Mouse (Mus musculus) c-Kit-positive CD71-negative TER-119-negative erythroid progenitor cells, embryonic 14.5 days (primary cell): Measurements from ENCODE around the gene Gprin1.

Experiments used
- DNase-seq: peaks from one replicate; pipeline ENCODE4 v3.0.0-alpha.2; 2013; ENCODE audit warnings: low read depth

The Gprin1 gene

DNA sequence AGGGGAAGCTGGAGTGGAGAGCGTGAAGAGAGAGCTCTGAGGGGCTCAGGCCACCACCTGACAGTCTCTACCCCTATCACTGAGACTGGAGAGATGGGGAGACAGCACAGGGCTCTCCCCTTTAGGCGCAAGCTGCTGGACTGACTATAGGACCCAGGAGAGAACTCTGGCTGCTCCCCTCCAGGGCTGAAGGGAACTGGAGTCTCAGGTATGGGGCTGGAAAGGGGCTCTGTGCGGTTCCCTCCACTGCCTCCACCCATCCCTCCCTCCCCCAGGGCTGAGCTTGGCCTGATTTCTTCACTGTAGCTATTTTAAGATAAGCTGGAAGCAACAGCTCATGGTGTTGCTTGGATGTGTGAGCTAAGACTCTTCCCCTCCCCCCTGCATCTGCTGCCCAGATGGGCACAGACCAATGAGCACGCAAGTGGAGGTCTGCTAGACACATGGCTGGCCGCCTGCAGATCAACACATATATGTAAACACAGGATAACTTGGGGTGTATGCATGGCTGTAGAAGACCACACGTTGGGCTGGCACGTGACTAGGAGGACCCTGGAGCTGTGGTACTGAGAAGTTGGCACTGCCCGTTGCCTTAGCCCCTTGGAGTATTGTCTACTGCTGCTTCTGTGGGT is 10.6 kb upstream of the Gprin1 start:
- no peak for DNase-seq

GRCm38 (mm10) chr13:54759496-54759895 is 9.8 kb upstream of the Gprin1 start:
- DNase-seq = no peak

DNA sequence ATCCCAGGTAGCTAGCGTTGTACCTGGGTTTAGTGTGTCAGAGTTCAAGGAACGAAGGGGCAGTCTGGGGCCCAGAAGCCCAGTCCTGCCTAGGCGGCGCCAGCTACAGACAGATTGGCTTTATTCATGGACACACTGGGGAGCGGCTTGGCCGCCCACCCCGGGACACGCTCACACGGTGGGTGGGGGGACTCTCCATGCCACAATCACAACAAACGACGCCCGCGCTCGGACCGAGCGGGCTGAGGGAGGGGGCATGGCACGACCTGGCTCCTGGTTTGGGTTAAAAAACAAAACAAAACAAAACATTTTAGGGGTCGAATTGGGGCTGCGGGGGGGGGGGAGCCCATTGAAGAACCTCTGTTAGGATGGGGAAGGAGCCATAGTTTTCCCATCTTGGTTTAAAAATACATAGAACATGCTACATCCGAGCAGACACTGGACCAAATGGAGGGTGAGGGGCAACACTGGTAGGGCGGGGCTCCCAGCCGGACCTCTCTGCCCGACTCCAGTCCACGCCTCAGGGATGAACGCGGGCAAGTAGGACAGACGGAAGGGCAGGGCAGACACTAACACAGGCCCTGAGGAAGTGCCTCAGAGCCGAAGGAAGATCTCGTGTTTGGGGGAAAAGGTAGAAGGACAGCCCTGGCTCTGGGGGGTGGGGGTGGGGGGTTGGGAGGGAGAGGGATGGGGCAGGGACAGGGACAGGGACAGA is 9.2 kb upstream of the Gprin1 start:
- DNase-seq = no peak

GRCm38 (mm10) chr13:54758045-54758755 is 8.5 kb upstream of the Gprin1 start:
- peak; percentile 72 for DNase-seq

- DNase-seq = no peak
Observed at GRCm38 (mm10) chr13:54757093-54757830, 7.6 kb upstream of the Gprin1 start.

DNA sequence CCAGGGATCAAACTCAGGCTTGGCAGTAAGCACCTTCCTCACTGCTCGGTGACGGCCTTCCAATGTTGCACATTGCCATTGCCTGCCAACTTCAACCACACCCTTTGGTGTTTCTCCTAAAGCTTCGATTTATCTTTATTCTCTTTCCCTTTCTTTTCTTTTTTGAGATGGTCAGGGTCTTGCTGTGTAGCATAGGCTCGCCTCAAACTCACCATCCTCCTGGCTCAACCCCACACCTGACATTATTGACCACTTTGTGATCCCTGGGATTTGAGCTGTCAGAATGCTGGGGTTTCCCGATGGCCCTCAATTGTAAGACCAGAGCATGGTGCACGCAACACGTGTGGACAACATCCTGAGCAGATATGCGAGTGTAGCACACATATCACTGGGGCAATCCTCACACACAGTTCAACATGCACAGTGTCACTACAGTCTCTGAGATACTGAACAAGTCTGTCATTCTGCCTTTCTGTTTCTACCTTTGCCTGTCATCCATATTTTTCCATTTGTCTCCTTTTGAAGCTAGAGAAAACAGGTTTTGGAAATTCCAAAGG is 6.6 kb upstream of the Gprin1 start:
- no peak for DNase-seq

DNA sequence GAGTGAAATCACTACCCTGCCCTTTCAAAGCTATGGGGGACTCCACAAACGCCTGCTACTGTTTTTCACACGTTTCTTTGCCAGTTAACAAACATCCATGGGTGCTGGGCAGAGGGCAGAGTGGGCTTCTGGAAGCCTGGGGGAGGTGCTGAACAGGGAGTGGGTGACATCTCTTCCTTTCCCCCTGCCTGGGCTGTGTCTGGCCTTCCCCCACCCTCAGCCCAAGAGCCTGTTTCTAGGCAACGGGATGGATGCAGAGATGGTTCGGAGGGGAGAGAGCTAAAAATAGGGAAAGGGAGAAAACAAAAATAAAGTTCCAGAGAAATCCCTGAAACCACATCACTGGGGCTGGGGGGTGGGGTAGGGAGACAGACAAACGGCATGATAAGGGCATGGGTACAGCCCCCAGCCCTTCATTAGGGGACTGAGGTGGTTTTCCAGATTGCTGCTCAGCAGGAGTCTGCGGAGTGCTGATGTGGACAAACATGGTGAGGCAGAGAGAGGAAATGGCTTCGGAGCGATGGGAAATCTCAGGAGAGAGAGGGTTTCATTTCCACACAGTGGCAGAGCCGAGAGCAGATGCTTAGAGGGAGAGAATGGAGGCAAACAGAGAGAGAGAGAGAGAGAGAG is 5.6 kb upstream of the Gprin1 start:
- DNase-seq = no peak

DNA sequence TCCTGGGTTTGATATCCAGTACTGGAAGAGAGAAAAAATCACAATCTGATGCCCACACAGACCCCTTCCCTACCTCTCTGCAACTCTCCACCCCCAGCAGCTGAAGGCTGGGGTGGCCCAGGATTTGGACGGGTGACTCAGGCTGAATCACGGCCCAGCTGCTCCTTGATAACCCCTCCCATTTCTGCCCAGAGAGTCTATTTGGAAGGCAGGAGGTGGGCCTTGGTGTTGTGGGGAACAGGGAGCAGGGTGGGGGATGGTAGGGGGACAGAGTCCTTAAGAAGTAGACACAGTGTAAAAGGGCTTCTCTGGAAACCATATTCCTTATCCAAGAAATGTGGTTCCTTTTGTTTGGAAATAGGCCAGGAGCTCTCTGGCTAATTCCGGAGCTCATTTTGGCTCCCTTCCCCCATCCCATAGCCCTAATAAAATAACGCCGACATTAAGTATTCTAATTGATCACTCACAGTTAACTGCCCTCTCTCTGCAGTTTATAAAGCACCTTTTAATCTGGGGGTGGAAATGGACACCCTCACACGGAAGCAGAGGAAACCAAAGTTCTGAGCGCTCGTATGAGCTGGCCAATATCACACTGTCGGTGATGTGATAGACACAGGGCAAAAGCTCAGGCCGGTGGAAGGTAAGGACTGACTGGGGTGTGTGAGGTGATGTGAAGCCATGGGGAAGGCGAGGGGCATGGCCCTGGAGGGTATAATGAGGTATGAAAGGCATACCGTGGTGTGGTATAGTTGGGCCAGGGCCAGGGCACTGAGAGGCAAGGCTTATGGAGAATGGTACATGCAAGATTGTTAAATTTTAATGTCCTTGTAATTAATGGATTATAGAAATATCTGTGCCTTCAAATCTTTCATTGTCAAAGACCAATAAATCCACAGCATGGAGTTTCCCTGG is 4.8 kb upstream of the Gprin1 start:
- DNase-seq = no peak

DNA sequence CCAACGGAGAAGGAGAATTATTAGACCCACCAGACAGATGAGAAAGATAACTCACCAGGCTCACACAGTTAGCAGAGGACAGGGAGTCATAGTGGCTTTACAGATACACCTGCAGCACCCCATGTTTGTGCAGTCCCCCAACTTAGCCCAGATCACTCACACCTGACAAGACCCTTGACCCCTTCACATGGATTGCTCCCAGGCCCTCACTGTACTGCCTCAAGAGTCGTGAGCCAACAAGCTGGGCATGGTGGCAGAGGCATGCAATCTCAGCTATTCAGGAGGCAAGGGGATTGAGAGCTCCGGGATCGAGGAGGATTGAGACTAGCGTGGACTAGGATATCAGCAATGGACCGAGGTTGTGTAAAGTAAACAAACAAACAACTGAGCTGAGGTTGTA is 4.1 kb upstream of the Gprin1 start:
- DNase-seq = no peak

DNA sequence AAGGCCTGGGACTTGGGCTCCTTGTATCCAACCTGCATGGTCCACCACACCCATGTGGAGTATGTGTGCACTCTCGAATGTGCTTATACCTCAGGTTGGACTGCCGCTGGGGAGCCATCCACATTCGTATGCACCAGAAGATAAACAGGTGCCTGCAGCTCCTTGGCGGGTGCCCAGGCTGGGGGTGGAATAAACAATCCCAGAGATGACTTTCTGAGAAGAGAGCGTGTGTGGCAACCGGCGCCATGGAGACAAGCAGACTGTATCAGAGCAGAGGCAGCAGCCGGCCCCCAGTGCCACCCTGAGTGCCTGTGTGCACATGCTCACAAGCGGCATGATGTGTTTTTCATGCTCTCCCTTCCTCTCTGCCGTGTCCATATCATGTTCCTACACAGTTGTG is 3.0 kb upstream of the Gprin1 start:
- DNase-seq = no peak

DNA sequence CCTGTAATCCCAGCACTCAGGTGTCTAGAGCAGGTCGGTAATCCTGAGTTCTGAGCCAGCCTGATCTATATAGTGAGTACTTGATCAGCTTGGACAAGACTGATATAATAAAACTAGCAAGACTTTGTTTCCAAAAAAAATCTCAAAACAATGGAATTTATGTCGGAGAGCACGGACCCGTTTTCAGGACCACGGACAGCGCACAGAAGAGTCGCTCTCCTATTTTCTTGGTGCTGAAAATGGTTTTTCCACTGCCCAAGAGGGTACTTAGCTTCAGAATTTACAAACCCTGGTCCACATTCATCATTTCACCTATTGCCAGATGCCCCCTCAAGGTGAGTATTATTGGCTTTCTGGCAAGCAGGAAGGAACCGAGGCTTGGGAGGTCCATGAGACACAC is 1.0 kb upstream of the Gprin1 start:
- DNase-seq = peak; percentile 44

DNA sequence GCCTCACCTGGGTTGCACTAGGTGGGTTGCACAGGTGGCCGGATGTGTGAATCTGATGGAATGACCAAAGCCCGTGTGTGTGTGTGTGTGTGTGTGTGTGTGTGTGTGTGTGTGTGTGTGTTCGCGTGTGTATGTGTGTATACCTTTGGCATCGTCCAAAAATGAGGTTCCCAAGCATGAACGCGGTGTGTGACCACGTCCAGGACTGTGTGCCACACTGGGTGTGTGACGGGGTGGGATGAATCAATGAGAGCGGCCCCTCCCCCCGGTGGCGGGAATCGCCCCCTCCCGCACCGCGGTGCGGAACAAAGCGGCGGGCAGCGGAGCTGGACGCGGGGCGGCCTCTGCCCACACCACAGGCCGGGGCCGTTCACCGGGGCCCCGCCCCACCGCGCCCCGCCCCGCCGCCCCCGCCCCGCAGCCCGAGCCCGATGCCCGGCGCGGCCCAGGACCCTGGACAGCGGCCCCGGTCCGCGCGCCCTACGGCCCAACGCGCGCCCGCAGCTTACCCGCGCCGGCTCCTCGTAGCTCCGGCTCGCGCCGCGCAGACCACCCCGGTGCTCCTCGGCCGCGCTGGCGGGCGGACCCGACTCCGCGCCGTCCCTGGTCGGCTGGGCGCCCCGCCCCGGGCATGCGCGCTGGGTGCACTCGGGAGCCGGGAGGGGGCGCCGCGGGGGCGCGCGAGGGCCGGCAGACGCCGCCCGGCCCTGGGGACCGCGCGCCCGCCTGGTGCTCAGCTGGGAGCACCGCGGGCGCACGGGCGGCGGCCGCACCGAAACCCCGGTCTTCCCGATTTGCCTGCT is 412 bp downstream of the Gprin1 start:
- DNase-seq = no peak

- DNase-seq = no peak
Observed at GRCm38 (mm10) chr13:54748721-54749060, 983 bp downstream of the Gprin1 start.

DNA sequence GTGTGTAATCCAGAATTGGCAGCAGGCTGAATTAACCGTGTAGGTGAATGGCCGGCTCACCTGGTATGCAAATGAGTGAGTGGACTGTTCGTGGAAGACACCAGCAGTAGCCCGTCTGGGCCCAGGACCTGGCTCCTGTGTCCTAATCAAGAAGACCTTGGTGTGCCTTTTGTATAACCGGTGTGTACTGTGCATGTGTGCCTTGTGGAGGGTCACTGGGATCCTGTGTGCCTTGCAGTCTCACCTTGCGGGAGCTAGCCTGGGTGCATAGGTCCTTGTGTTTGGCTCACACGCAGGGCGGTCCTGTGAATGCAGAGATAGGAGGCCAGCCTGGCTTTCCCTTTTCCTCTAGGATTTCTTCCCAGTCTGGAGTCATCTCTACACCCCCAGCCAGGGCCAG is 1.5 kb downstream of the Gprin1 start:
- DNase-seq = no peak

DNA sequence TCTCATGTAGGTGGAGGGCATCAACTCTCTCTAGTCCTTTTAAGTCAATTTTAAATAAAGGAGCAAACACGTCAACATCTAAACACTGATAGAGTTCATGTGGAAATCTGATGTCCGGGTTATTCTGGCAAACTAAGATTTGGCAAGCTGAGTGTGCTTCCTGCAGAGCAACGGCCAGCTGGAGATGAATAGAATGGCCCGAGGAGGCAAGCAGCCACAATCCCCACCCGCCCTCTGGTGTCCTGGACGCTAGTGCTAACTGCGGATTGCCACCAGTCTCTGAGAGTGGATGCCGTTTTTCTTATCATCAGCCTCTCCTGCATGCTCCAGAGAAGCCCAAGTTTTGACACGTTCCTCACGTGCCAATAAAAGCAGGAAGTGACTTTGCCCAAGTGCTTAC is 2.8 kb downstream of the Gprin1 start:
- no peak for DNase-seq

DNA sequence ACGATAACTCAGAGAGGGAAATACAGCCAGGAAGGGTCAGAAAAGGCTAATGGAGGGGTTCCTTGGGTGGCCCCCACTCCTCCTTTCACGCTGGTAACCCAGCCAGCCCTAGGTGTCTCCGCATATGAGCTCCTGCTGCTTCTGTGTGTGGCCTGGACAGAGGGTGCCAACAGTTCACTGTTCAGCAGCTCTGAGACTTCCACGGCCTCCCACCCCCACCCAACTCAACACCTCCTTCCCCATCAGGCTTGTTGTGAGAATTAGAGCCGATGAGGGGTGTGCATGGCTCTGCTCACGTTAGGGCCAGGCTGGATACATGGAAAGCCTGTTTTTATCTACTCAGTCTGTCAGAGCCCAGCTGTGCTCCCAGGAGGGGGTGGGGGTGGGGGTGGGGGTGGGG is 3.6 kb downstream of the Gprin1 start:
- DNase-seq = no peak

- DNase-seq = no peak
Observed at GRCm38 (mm10) chr13:54738213-54738601, 11.5 kb downstream of the Gprin1 start.

DNA sequence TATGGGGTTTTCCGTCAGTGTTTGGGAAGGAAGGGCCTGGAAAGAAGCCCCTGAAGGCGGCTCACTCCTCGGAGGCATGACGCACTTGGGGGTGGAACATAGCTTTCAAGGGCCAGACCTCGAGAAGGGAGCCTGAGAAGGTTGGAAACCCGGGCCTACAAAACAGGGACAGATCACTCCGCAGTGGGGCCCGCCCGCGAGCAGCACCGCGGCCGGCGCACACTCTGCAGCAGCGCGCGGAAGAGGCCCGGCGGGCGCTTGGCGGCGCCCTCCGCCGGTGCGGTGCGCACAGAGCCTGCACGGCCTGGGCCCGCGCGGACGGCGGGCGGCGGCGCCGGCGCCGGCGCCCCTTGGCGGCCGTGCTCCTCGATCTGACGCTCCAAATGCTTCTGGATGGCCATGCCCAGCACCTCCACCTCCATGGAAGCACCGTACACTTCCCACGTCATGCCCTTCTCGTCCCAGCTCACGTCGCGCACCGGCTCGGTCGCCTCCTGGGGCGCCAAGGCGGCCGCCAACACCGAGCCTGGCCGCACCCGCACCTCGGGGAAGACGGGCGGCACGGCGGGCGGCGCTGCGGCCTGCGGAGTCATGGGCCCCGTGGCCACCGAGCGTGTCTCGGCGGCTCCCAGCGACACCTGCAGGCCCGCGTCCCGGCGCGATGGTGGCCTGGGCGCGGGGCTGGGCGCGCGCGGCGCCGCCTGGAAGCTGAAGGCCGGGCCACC is 12.0 kb downstream of the Gprin1 start:
- DNase-seq = no peak

- DNase-seq = no peak
Observed at GRCm38 (mm10) chr13:54736931-54737330, 12.7 kb downstream of the Gprin1 start.
